Mouse (Mus musculus): ENCODE measurements around the gene Dpm3.

DNA sequence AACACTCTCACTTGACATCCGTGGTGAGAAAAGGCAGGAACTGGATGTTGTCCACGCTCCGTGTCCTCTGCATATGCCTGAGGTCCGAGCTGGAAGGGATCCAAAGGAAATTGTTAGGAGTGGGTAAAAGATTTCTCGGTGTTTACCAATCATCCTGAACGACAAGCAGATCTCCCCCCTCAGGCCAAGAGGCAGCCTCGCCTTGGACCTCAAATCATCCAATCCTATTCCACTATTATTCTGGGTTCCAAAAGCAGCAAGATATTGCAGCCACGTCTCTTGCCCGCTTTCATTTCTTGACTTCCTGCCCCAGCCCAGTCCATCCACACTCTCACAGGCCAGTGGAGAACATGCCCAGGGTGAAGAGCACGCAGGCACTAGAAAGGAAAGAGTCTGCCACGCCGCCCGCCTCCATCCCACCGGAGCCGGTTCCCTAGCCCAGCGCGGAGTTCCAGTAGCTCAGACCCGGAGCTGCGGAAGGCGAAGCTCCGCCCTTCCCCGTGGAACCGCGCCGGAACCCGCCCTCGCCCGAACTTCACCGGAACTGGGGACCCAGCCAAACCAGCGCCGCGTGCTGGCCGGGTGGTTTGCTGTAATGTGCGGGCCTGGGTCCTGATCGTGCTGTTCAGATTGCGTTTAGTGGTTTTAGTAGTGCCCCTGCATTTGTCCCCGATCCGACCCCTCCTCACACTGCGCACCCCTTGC is 11.0 kb downstream of the Dpm3 start, which contains the start of gene Slc50a1:
- TF ChIP-seq TAL1 (IDR thresholded peaks at IDR 0.05; ENCODE audit: low read length) (no peak), GATA1 (IDR thresholded peaks at IDR 0.05; ENCODE audit: low read length) (no peak)
